Mouse (Mus musculus) hindbrain, embryonic 10.5 days (tissue): Measurements from ENCODE around the gene Isg20l2. TPM values are rescaled to one million over a fixed set of nuclear protein-coding genes. Genes with fewer than 3 reads are reported as not detected.
"Not testable (repeated sequence)": the region's sequence is repeated elsewhere in the genome, so short reads cannot be mapped to it uniquely, and the experiment has no call there.

ENCODE experiments used
- DNase-seq: peaks from one replicate; pipeline ENCODE4 v3.0.0-alpha.2; 2017; ENCODE audit warnings: low spot score
- H3K27ac ChIP-seq: fragments of 300-500 bp; sonication (generic); 2 replicates; pipeline ENCODE4 v1.5.1; 2016; ENCODE audit warnings: mild to moderate bottlenecking, moderate library complexity
- H3K27me3 ChIP-seq: fragments of 300-500 bp; sonication (generic); 2 replicates; pipeline ENCODE4 v1.6.1; 2016; ENCODE audit warnings: mild to moderate bottlenecking; ENCODE audit not compliant: poor library complexity, insufficient read depth, severe bottlenecking
- H3K36me3 ChIP-seq: fragments of 300-500 bp; sonication (generic); 2 replicates; pipeline ENCODE4 v1.6.1; 2016; ENCODE audit warnings: mild to moderate bottlenecking, moderate library complexity
- H3K4me1 ChIP-seq: fragments of 300-500 bp; sonication (generic); replicated peaks from 2 replicates; pipeline ENCODE4 v1.6.1; 2016; ENCODE audit warnings: mild to moderate bottlenecking
- H3K4me3 ChIP-seq: fragments of 300-500 bp; sonication (generic); 2 replicates; pipeline ENCODE4 v1.5.1; 2016; ENCODE audit warnings: mild to moderate bottlenecking, moderate library complexity
- H3K9me3 ChIP-seq: fragments of 300-500 bp; sonication (generic); 2 replicates; pipeline ENCODE4 v1.6.1; 2016; ENCODE audit warnings: mild to moderate bottlenecking, moderate library complexity
- WGBS: fragments of 180-500 bp; shearing (Covaris S2); methylation state at CpG from one replicate; pipeline ENCODE4 v1.1.7; 2016; 5-methylcytosine and 5-hydroxymethylcytosine counted together
- polyA plus RNA-seq: library from polyadenylated mRNA; unstranded; fragments of >200 nt; fragmentation: Nextera tagmentation; extraction: Ambion mirVana; gene quantifications from 2 replicates; pipeline ENCODE4 v1.2.1, GENCODE M21; 2016

Isg20l2 gene
- polyA plus RNA-seq, 1 experiment from 2014 or later = 73.3 TPM

DNA sequence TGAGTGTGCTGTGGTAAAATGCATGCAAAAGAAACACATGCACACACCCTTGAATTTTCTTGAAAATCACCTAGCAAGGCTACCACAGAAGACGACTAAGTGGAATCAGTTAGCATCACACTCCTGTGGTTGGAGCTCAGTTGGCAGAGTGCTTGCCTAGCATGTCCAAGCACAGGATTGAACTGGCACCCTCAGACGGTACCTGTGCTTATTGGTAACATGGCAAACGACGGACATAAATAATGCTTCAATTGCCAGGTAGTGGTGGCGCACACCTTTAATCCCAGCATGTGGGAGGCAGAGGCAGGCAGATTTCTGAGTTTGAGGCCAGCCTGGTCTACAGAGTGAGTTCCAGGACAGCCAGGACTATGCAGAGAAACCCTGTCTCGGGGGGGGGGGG is 28.2 kb upstream of the Isg20l2 start:
- peaks cover 10% of the 10 kb centered on the region; the same call in 1 of the 2 replicates for H3K4me1 ChIP-seq
- WGBS = 84% methylated on average over 6 of the region's 6 CpGs
- not testable (repeated sequence) for H3K27me3 ChIP-seq, H3K36me3 ChIP-seq, H3K9me3 ChIP-seq, DNase-seq, H3K4me3 ChIP-seq, H3K27ac ChIP-seq

DNA sequence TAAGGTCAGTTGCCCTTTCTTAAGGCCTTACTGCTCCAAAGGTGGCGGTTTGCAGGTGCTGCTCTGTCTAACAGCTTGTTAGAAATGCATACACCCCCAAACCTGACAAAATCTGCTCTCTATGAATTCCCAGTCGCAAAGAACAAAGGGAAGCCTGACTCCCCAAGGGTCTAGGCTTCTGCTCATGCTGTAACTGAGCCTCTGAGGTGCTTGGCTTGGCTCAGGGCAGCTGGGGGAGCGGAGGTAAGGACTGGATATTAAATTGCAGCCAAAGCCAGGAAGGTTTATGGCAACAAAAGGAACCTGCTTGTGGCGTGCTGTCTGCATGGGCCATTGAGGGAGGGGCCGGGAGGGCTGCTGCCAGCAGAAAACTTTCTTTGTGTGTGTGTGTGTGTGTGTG is 26.3 kb upstream of the Isg20l2 start:
- H3K4me3 ChIP-seq = no peak overlapping the region
- 49% methylated on average over 5 of the region's 5 CpGs for WGBS
- no peaks in the 10 kb centered on the region for H3K27me3 ChIP-seq
- H3K9me3 ChIP-seq = no peaks in the 10 kb centered on the region
- H3K36me3 ChIP-seq = no peaks in the 10 kb centered on the region
- H3K27ac ChIP-seq = peak overlapping the region; percentile 0; the same call in 1 of the 2 replicates
- H3K4me1 ChIP-seq = peaks cover 28% of the 10 kb centered on the region
- no peak for DNase-seq

DNA sequence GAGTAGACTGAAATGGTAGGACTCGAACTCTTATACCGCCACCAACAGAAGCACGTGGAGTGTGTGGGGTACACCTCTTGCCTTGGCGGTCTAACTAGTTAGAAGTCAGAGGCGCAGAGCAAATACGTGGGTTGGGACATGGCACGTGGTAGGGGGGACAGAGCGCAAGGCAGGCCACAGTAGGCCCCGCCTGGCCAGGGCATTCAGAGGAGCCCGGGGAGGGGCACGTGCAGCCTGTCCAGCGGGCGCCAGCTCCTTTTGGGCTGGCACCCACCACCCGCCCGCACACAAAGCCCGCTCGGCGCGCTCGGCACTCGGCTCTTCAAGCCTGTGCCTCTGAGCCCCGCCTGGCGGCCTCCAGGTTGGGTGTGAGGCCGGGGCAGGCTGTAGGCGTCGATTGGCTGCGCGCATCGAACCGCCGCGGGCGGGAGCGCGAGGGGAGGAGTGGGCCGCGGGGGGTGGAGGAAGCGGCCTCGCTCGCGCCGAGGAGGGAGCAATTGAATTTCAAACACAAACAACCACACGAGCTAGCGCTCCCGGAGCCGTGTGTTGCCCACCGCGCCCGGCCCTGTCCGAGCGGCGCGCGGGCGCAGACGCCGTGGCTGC is 24.1 kb upstream of the Isg20l2 start, which contains the start of gene Hdgf:
Gene Hdgf, plus strand, starts transcription at position 442 of the 606 bp plus-strand sequence.
- 1% methylated on average over 57 of the region's 57 CpGs for WGBS
- peaks cover 50% of the 10 kb centered on the region for H3K4me1 ChIP-seq
- no peaks in the 10 kb centered on the region for H3K27me3 ChIP-seq
- H3K27ac ChIP-seq = peak within 1 kb of the TSS; percentile 99
- no peaks in the 10 kb centered on the region for H3K9me3 ChIP-seq
- peak within 1 kb of the TSS; percentile 97 for H3K4me3 ChIP-seq
- DNase-seq = peak; percentile 97
- H3K36me3 ChIP-seq = no peaks in the 10 kb centered on the region; the same call in 1 of the 2 replicates

DNA sequence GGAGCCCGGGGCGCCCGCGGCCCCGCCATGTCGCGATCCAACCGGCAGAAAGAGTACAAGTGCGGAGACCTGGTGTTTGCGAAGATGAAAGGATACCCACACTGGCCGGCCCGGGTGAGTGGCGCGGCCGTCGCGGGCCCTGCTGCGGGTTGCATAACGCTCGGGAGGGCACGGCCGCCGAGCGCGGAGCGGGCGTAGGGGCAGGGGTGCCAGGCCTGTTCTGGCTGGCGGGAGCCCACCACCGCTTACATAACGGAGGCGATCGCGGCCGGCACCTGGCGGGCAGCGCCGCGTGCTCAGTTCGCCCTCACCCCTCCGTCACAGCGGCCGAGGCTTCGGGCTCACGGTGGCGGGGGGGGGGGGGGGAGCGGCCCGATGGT is 23.5 kb upstream of the Isg20l2 start:
- Histone ChIP-seq H3K9me3 (no peaks in the 10 kb centered on the region), H3K27me3 (no peaks in the 10 kb centered on the region), H3K4me3 (peak overlapping the region; percentile 97), H3K4me1 (peaks cover 56% of the 10 kb centered on the region), H3K27ac (peak overlapping the region; percentile 99), H3K36me3 (peaks cover 4% of the 10 kb centered on the region; the same call in 1 of the 2 replicates)
- under 1% methylated on average over 44 of the region's 47 CpGs for WGBS
- DNase-seq = no peak

DNA sequence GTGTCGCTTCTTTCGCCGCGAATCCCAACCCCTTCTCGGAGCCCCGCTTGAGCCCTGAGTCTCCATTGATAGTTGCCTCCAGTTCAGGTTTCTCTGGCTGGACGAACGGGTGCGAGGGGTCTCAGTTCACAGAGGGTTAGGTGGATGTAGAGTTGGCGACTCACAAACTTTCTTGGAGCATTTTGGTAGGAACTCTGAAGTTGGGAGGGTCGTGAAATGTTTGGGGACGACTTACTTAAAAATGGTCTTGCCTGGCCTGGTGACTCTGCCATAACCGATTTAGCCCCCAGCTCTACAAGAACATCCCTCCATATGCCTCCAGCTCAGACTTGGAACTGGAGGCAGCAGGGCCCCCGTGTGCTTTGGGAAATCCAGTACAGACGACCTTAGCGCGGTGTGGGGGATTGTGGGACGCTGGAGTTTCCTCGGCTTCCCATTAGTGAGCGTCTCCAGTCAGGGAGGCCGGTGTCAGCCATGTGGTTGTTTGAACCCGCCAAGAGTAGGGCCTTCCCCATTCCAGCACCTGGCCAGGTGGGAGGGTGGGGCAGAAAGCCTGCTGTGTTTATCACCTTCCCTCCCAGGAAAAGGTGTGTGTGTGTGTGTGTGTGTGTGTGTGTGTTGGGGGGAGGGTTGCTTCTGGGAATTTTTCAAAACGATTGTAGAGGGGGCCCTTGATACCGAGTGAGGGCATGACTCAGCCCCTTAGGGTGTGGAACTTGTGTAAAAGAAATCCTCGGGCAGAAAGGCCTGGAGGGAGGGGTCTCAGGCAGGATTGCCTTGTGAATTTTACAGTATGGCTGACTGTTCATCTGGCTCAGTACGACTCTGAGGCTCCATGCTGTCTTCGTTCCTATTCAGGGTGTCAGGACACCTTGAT is 22.9 kb upstream of the Isg20l2 start:
- Histone ChIP-seq H3K9me3 (no peaks in the 10 kb centered on the region), H3K27ac (peak overlapping the region; percentile 99), H3K27me3 (no peaks in the 10 kb centered on the region), H3K36me3 (peaks cover 4% of the 10 kb centered on the region; the same call in 1 of the 2 replicates), H3K4me3 (peak overlapping the region; percentile 97), H3K4me1 (peaks cover 61% of the 10 kb centered on the region)
- peak; percentile 64 for DNase-seq
- WGBS = under 1% methylated on average over 27 of the region's 27 CpGs

DNA sequence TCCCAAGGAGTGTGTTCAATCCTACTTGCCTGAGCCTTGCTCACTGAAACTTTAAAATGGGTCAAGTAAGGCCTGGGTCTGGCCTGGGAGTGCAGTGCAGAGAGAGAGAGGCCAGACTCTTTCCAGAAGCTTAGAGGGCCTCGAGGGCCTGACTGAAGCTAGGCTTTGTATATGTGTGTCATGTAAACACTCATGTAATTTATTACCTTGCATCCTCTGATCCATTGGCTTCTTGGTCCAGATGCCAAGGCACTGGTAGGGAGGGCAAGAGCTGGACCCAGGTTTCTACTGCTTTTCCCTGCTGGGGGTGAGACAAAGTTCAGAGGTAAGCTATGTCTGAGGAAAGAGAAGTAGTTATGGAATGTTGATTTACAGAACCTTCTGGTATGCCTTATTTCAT is 22.2 kb upstream of the Isg20l2 start:
- Histone ChIP-seq H3K27me3 (no peaks in the 10 kb centered on the region), H3K36me3 (peaks cover 8% of the 10 kb centered on the region), H3K9me3 (no peaks in the 10 kb centered on the region), H3K4me1 (peaks cover 61% of the 10 kb centered on the region), H3K27ac (peak overlapping the region; percentile 99), H3K4me3 (peak overlapping the region; percentile 97)
- WGBS = 10% methylated on average over 1 of the region's 1 CpGs
- DNase-seq = no peak

DNA sequence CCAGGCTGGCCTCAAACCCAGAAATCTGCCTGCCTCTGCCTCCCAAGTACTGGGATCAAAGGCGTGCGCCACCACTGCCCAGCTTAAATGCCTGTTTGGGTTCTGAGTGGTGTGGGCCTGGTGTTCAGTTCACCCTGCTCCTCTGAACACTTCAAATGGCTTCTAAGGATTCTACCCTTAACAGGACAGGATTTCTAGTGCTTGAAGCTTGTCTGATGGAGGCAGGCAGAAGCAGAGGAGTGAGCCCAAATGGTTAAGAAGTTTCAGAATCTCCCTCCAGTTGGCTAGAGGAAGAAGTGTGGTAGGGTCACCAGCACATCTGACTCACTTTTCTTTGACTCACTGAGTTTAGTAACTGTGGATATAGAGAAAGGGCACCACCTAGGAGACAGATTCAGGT is 20.7 kb upstream of the Isg20l2 start:
- H3K36me3 ChIP-seq = peaks cover 23% of the 10 kb centered on the region
- DNase-seq = no peak
- H3K27ac ChIP-seq = peak overlapping the region; percentile 99
- H3K9me3 ChIP-seq = no peaks in the 10 kb centered on the region
- no peaks in the 10 kb centered on the region for H3K27me3 ChIP-seq
- peaks cover 64% of the 10 kb centered on the region for H3K4me1 ChIP-seq
- H3K4me3 ChIP-seq = peak overlapping the region; percentile 97
- 85% methylated on average over 2 of the region's 2 CpGs for WGBS

DNA sequence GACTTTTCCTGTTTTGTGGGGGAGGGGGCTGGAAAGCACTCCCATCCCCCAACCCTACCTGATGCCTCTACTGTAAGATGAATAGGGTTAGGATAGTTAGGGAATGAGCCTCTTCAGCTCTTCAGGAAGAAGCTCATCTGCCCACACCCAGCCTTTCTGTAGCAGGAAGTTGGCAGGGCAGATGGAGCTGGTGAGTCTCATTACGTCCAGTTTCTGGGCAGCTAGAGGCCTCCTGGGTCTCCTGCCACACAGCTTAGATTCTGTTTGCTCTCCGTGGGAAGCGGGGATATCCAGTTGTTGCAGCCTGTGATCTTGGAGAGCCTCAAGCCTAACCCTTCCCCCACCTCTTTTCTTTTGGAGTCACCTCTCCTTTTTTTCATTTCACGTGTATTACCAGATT is 20.2 kb upstream of the Isg20l2 start:
- Histone ChIP-seq H3K9me3 (no peaks in the 10 kb centered on the region), H3K27me3 (no peaks in the 10 kb centered on the region), H3K4me3 (peak overlapping the region; percentile 97), H3K36me3 (peaks cover 28% of the 10 kb centered on the region), H3K4me1 (peaks cover 64% of the 10 kb centered on the region), H3K27ac (peak overlapping the region; percentile 99)
- WGBS = 3% methylated on average over 4 of the region's 4 CpGs
- DNase-seq = no peak

DNA sequence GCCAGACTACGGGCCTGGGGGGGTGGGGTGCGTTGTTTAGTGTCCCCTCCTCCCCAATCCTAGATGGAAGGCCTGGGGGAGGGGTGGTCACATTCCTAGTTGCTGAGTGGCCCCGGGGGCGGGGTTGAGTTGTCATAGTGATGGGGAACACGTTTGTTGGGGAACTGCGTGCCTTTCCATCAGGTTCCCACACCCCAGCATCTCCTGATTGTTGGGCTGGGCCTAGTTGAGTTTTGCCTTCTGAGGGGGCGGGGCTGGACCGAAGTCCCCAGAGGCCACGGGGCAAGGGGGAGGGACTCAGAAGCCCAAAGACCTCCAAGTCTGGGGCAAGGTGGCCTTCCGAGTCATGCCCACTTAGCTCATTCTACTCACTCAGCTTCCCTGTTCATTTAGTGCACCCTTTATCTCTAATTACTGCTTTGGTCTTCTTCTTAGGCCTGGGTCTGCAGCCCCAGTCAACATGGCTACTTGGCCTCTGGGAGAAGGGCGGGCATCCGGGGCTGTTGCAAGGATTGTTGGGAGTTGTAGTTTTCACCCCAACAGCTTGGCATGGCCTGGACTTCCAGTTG is 19.5 kb upstream of the Isg20l2 start:
- peak overlapping the region; percentile 99 for H3K27ac ChIP-seq
- DNase-seq = peak; percentile 88
- no peaks in the 10 kb centered on the region for H3K9me3 ChIP-seq
- peaks cover 36% of the 10 kb centered on the region for H3K36me3 ChIP-seq
- WGBS = 8% methylated on average over 12 of the region's 12 CpGs
- peaks cover 64% of the 10 kb centered on the region for H3K4me1 ChIP-seq
- H3K4me3 ChIP-seq = peak overlapping the region; percentile 97
- no peaks in the 10 kb centered on the region for H3K27me3 ChIP-seq

DNA sequence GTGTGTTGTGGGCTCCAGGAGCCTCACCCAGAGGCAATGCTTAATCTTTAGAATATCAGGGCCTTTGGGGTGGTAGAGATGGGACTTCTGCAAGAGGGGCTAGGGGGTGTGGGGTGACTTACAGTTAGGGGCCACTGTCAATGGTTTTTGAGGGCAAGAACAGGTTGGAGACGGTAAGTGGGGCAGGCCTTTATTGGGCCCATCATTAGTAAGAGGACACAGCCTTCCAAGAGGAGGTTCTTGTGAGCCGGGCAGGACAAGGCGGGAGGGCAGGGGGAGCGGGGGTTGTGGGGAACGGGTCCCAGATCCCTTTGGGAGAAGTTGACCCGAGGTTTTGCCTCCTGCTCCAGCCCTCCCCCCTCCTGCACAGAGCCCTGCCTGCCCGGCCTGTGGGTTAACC is 16.6 kb upstream of the Isg20l2 start:
- Histone ChIP-seq H3K27ac (no peak overlapping the region), H3K4me1 (peaks cover 44% of the 10 kb centered on the region), H3K36me3 (peaks cover 57% of the 10 kb centered on the region), H3K4me3 (no peak overlapping the region), H3K9me3 (no peaks in the 10 kb centered on the region), H3K27me3 (no peaks in the 10 kb centered on the region)
- WGBS = 89% methylated on average over 7 of the region's 7 CpGs
- DNase-seq = no peak

DNA sequence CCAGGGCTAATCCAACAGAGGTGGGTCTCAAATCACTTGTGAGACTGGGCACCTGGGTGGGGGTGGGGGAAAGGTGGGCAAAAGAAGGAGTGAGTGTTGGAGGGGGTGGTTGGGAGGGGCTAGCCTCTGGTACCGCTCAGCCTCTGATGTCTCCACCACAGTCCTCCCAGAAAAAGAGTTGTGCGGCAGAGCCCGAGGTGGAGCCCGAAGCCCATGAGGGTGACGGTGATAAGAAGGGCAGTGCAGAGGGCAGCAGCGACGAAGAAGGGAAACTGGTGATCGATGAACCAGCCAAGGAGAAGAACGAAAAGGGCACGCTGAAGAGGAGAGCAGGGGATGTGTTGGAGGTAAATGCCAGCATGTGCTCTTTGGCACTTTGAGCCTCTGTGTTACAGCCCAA is 16.2 kb upstream of the Isg20l2 start:
- Histone ChIP-seq H3K27ac (no peak overlapping the region), H3K36me3 (peaks cover 57% of the 10 kb centered on the region), H3K9me3 (no peaks in the 10 kb centered on the region), H3K27me3 (no peaks in the 10 kb centered on the region), H3K4me1 (peaks cover 40% of the 10 kb centered on the region), H3K4me3 (no peak overlapping the region)
- no peak for DNase-seq
- 96% methylated on average over 10 of the region's 10 CpGs for WGBS

DNA sequence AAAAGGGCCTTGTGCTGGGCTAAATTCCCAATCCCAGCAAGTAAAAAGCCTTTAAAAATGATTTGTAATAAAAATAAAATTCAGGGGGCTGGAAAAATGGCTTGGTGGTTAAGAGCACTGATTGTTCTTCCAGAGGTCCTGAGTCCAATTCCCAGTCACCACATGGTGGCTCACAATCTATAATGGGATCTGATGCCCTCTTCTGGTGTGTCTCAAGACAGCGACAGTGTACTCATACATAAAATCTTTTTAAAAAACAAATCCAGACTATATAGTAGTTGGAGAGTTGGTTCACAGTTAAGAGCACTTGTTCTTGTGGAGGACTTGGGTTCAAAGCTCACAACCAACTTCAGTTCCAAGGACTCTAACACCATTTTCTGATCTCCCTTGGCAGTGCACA is 13.1 kb upstream of the Isg20l2 start:
- H3K27ac ChIP-seq = no peak overlapping the region
- 98% methylated on average over 1 of the region's 1 CpGs for WGBS
- DNase-seq = no peak
- no peaks in the 10 kb centered on the region for H3K9me3 ChIP-seq
- peaks cover 57% of the 10 kb centered on the region for H3K36me3 ChIP-seq
- no peak overlapping the region for H3K4me3 ChIP-seq
- H3K4me1 ChIP-seq = peaks cover 20% of the 10 kb centered on the region
- H3K27me3 ChIP-seq = no peaks in the 10 kb centered on the region

DNA sequence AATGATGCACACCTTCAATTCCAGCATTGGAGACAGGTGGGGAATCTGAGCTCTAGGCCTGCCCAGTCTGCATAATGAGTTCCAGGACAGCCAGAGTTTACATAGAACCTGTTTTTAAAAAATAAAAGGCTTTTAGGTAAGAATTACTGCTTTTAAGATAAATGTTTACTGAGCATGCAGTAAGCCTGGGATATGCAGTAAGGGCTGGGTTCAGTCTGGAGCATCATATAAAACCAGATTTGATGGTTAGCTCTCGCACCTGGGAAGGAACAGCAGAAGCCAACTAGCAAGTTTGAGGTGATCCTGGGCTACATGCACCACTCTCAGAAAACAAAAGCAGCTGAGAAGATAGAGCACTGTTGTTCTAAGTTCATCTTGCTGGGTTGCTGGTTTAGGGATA is 11.6 kb upstream of the Isg20l2 start:
- no peaks in the 10 kb centered on the region for H3K27me3 ChIP-seq
- WGBS = 96% methylated on average over 1 of the region's 1 CpGs
- no peak for DNase-seq
- peaks cover 14% of the 10 kb centered on the region for H3K4me1 ChIP-seq
- H3K27ac ChIP-seq = 0 out of 2 replicates have a peak overlapping the region, but pooled peaks have one; percentile 82
- H3K9me3 ChIP-seq = no peaks in the 10 kb centered on the region
- peaks cover 62% of the 10 kb centered on the region for H3K36me3 ChIP-seq
- 0 out of 2 replicates have a peak overlapping the region, but pooled peaks have one; percentile 74 for H3K4me3 ChIP-seq
